Mouse (Mus musculus): ENCODE data around the gene Cds2. TPM values are rescaled to one million over a fixed set of nuclear protein-coding genes. Genes with fewer than 3 reads are reported as not detected.
A peak's percentile ranks its signal among the peaks of the same experiment; 100 is the strongest.

Cds2 gene
- total and polyA plus RNA-seq, 3 experiments: 48.0 to 90.4 (median 75.4) TPM

DNA sequence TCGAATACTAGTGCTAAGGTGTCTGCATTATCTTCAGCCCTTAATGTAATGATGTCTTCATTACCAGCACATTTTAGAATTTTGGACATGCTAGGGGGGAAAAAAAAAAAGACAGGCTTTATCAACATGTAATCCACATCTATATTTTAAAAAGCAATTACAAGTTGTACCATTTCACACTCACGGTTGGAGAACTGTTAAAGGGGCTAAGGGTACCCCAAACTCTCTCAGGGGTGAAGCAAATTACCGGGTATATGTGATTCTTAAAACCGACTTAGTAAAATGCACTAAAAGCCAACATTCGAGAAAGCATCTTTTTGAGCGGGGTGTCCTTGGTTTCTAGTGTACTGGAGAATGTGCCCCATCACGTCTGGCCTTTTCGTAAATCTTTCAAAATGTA lies 11.0 kb upstream of the Cds2 start:
- H3K4me1 ChIP-seq (ENCODE audit: control insufficient read depth, insufficient read depth, low read length): peaks cover 4% of the 10 kb centered on the region

DNA sequence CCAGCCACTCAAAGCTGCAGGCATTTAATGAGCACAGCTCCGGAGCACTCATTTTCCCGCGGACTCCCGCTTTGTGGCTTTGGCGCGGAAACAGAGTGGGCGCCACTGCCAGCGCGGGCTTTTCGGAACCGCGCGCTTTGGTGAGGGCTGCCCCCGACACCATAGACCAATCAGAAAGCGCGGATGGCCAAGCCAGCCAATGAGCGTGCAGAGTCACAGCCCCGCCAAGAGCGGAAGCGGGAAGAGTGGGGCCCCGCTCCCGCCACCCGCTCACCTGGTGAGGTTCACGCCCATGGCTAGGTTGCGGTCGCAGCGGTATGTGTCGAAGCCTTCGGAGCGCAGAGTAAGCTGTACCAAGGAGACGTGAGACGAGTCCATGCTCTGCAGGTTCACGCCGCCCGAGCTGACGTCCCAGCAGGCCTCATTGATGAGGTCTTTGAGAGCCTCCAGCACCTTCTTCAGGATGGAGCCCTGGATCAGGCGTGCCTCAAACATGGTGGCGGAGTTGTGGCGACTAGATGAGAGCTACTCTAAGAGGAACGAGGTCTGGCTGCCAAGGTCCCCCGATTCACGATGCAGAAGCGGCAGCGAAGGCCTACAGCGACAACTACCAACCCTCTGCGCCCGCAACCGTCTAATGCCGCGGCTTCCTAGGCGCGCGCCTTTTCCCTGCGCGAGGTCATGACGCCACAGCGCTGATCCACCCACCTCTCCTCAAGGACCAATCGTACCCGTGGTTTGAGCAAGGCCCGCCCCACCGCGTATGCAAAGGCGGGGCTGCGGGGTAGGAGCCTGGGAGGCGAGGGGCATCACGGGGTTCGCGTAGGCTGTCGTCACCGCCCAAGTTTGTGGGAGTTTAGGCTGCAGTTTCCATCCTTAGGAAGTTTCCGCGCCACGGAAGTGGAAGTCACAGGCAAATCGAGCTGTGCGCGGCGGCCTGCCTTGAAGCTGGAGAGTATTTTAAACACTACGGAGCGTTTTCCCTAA lies 10.1 kb upstream of the Cds2 start, which contains the start of gene Pcna:
Pcna (minus strand) TSS at position 773 of the 987 bp plus-strand sequence.
- Histone ChIP-seq H3K27ac (peak within 1 kb of the TSS; percentile 84), H3K4me3 (peak within 1 kb of the TSS; percentile 65), H3K27me3 (ENCODE audit: control insufficient read depth, insufficient read depth, low read length) (no peaks in the 10 kb centered on the region), H3K9ac (ENCODE audit: low read depth, low read length) (peak within 1 kb of the TSS; percentile 65), H3K79me2 (replicated peaks; ENCODE audit: control insufficient read depth, insufficient read depth, low read length) (no peaks in the 10 kb centered on the region), H3K4me1 (ENCODE audit: control insufficient read depth, insufficient read depth, low read length) (peaks cover 3% of the 10 kb centered on the region), H3K36me3 (ENCODE audit: control insufficient read depth, insufficient read depth, low read length) (peaks cover 9% of the 10 kb centered on the region)
- DNase-seq: peak; percentile 97 to 99
- TF ChIP-seq POLR2A (IDR thresholded peaks at IDR 0.05; ENCODE audit: insufficient read depth, low read depth, low read length) (peak; percentile 96), CTCF (IDR thresholded peaks at IDR 0.05) (no peak), EP300 (IDR thresholded peaks at IDR 0.05; ENCODE audit: insufficient read depth, low read depth, low read length) (peak; percentile 87; the same call in 1 of the 2 replicates)
- WGBS: under 1% methylated on average over 79 of the region's 79 CpGs
- intact Hi-C loops (cut with DNase I): loop anchor here (5.0 kb wide), 1 partner anchor 434 kb away; the partner anchor contains the start of gene Shld1

More for the DNA sequence above, 11.0 kb upstream of the Cds2 start:
- intact Hi-C loops (cut with DNase I): loop anchor here (5.0 kb wide), 1 partner anchor 435 kb away; the partner anchor contains the start of gene Shld1
- TF ChIP-seq CTCF (IDR thresholded peaks at IDR 0.05) (no peak), EP300 (IDR thresholded peaks at IDR 0.05; ENCODE audit: insufficient read depth, low read depth, low read length) (no peak), POLR2A (IDR thresholded peaks at IDR 0.05; ENCODE audit: insufficient read depth, low read depth, low read length) (no peak)
- Histone ChIP-seq H3K4me3 (peak overlapping the region; percentile 65), H3K27me3 (ENCODE audit: control insufficient read depth, insufficient read depth, low read length) (no peaks in the 10 kb centered on the region), H3K9ac (ENCODE audit: low read depth, low read length) (no peak overlapping the region), H3K27ac (no peak overlapping the region; the same call in 1 of the 2 replicates), H3K79me2 (replicated peaks; ENCODE audit: control insufficient read depth, insufficient read depth, low read length) (no peaks in the 10 kb centered on the region), H3K36me3 (ENCODE audit: control insufficient read depth, insufficient read depth, low read length) (peaks cover 9% of the 10 kb centered on the region)
- DNase-seq: no peak
- WGBS: 7% methylated on average over 8 of the region's 8 CpGs

DNA sequence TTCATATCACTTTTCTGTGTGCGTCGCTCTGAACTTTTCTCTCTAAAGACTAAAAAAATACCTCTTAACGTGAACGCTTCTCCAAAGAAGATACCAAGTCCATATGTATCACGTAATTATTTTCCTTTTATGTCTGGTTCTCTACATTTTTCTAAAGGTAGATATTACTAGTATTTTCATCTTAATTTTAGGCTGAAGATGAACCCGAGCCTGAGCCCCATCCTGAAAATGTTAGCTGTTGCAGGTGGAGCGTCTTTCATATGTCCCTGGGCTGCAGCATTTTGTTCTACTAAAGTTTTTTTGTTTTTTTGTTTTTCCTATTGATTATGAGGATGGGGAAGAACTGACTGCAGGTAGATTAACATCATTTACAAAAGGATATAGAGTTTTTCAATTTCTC lies 9.3 kb upstream of the Cds2 start:
- peaks cover 2% of the 10 kb centered on the region; the same call in 1 of the 2 replicates for H3K4me1 ChIP-seq (ENCODE audit: control insufficient read depth, insufficient read depth, low read length)
- H3K4me3 ChIP-seq: peak overlapping the region; percentile 50
- no peaks in the 10 kb centered on the region for H3K79me2 ChIP-seq (replicated peaks; ENCODE audit: control insufficient read depth, insufficient read depth, low read length)
- DNase-seq: no peak
- H3K27me3 ChIP-seq (ENCODE audit: control insufficient read depth, insufficient read depth, low read length): no peaks in the 10 kb centered on the region
- peak overlapping the region; percentile 54; the same call in 1 of the 2 replicates for H3K9ac ChIP-seq (ENCODE audit: low read depth, low read length)
- intact Hi-C loops (cut with DNase I): loop anchor here (5.0 kb wide), 1 partner anchor 434 kb away; the partner anchor contains the start of gene Shld1
- H3K36me3 ChIP-seq (ENCODE audit: control insufficient read depth, insufficient read depth, low read length): peaks cover 9% of the 10 kb centered on the region
- WGBS: 2% methylated on average over 7 of the region's 7 CpGs
- TF ChIP-seq CTCF (IDR thresholded peaks at IDR 0.05) (no peak), POLR2A (IDR thresholded peaks at IDR 0.05; ENCODE audit: insufficient read depth, low read depth, low read length) (no peak), EP300 (IDR thresholded peaks at IDR 0.05; ENCODE audit: insufficient read depth, low read depth, low read length) (no peak)
- peak overlapping the region; percentile 84 for H3K27ac ChIP-seq

DNA sequence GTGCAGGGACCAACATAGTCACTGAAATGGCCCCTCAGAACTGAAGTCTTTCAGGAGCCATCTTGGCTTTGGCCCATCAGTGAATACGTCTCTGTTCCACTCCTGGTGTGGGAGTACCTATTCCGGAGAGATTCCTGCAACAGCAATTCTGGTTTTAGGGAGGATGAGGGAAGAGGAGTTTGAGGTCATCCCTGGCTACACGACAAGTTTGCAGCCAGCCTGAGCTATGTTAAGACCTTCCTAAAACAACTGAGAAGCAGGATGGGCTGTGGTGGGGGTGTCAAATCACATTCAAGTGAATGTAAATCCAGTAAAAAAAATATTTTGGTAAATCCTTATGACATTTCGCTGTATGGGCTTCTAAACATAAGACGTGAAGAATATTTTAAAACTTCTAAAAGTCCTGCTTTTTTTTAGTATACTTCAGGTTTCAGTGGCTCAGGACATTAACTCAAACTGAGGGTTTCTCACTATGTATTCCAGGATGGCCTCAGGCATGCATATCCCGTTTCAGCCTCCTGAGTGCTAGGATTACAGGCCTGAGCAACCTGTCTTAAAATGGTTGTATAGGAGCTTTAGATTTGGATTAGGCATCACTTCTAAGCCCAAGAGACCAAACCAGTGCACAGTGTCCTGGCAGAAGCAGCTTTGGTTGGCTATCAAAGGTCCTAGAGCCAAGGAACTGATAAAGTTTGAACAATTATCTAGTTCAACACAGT lies 5.4 kb upstream of the Cds2 start:
- H3K27ac ChIP-seq: no peak overlapping the region
- intact Hi-C loops (cut with DNase I): no loop called here
- WGBS: 74% methylated on average over 6 of the region's 6 CpGs
- no peaks in the 10 kb centered on the region for H3K27me3 ChIP-seq (ENCODE audit: control insufficient read depth, insufficient read depth, low read length)
- no peaks in the 10 kb centered on the region for H3K36me3 ChIP-seq (ENCODE audit: control insufficient read depth, insufficient read depth, low read length)
- H3K4me3 ChIP-seq: no peak overlapping the region
- DNase-seq: no peak
- H3K9ac ChIP-seq (ENCODE audit: low read depth, low read length): no peak overlapping the region
- no peak for TF ChIP-seq CTCF (IDR thresholded peaks at IDR 0.05)
- TF ChIP-seq POLR2A (IDR thresholded peaks at IDR 0.05; ENCODE audit: insufficient read depth, low read depth, low read length): no peak
- no peak for TF ChIP-seq EP300 (IDR thresholded peaks at IDR 0.05; ENCODE audit: insufficient read depth, low read depth, low read length)
- no peaks in the 10 kb centered on the region for H3K4me1 ChIP-seq (ENCODE audit: control insufficient read depth, insufficient read depth, low read length)
- H3K79me2 ChIP-seq (replicated peaks; ENCODE audit: control insufficient read depth, insufficient read depth, low read length): no peaks in the 10 kb centered on the region

DNA sequence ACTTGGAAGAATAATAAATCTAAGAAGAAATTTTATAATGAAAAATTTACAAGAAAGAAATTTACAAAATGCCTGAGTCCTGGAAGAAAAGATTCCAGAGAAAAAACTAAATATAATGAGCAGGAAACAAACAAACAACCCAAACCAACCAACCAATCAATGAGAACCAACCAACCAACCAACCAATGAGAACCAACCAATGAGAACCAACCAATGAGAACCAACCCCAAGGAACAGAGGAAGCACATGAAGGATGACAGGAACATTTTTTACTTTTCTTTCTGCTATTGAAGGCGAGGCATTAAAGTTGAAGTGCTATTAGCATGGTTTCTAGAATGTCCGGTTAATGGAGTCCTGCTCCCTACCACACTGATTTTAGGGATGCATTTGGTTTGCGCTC lies 2.3 kb upstream of the Cds2 start:
- Histone ChIP-seq H3K27ac (no peak overlapping the region), H3K9ac (ENCODE audit: low read depth, low read length) (no peak overlapping the region), H3K79me2 (replicated peaks; ENCODE audit: control insufficient read depth, insufficient read depth, low read length) (peaks cover 6% of the 10 kb centered on the region), H3K4me3 (no peak overlapping the region), H3K27me3 (ENCODE audit: control insufficient read depth, insufficient read depth, low read length) (no peaks in the 10 kb centered on the region), H3K36me3 (ENCODE audit: control insufficient read depth, insufficient read depth, low read length) (peaks cover 2% of the 10 kb centered on the region), H3K4me1 (ENCODE audit: control insufficient read depth, insufficient read depth, low read length) (peaks cover 7% of the 10 kb centered on the region)
- intact Hi-C loops (cut with DNase I): loop anchor here (10.0 kb wide), 1 partner anchor 454 kb away; no protein-coding TSS in a partner anchor
- 90% methylated on average over 3 of the region's 3 CpGs for WGBS
- TF ChIP-seq EP300 (IDR thresholded peaks at IDR 0.05; ENCODE audit: insufficient read depth, low read depth, low read length) (no peak), POLR2A (IDR thresholded peaks at IDR 0.05; ENCODE audit: insufficient read depth, low read depth, low read length) (no peak), CTCF (IDR thresholded peaks at IDR 0.05) (no peak)
- DNase-seq: no peak
